Mouse (Mus musculus) MEL (cell line): ENCODE data around the gene Pcdh9. TPM values are rescaled to one million over a fixed set of nuclear protein-coding genes. Genes with fewer than 3 reads are reported as not detected.

Experiments used
- DNase-seq: peaks from one replicate; pipeline ENCODE4 v3.0.0; 2011; ENCODE audit warnings: low read depth, low spot score
- H3K27ac ChIP-seq: 2 replicates; pipeline ENCODE4 v1.5.1; 2012; ENCODE audit warnings: low read depth, mild to moderate bottlenecking, control low read depth, low read length, moderate library complexity; ENCODE audit not compliant: control insufficient read depth
- H3K27me3 ChIP-seq, 2 experiments: fragments of 150-350 bp in 1 of 2; sonication (generic) in 1 of 2; 2 replicates each; pipeline ENCODE4 v1.6.1; 2012; ENCODE audit warnings: low read length in 2 of 2, mild to moderate bottlenecking in 2 of 2, improper control_type of control experiment in 1 of 2, moderate library complexity in 1 of 2; ENCODE audit not compliant: insufficient read depth in 2 of 2, control insufficient read depth in 1 of 2
- H3K36me3 ChIP-seq, 2 experiments: 2 replicates each; pipeline ENCODE4 v1.6.1; 2012 to 2014; ENCODE audit warnings: low read length in 2 of 2, improper control_type of control experiment in 1 of 2, inconsistent platforms in 1 of 2, mild to moderate bottlenecking in 1 of 2; ENCODE audit not compliant: insufficient read depth in 2 of 2, control insufficient read depth in 1 of 2
- H3K4me1 ChIP-seq, 2 experiments: fragments of 150-350 bp in 1 of 2; sonication (generic) in 1 of 2; 2 replicates each; pipeline ENCODE4 v1.6.1; 2012; ENCODE audit warnings: low read length in 2 of 2, improper control_type of control experiment in 1 of 2, mild to moderate bottlenecking in 1 of 2; ENCODE audit not compliant: insufficient read depth in 2 of 2, control insufficient read depth in 1 of 2
- H3K4me3 ChIP-seq, 2 experiments: fragments of 150-350 bp in 1 of 2; sonication (generic) in 1 of 2; 2 replicates each; pipeline ENCODE4 v1.5.1; 2012; ENCODE audit warnings: low read depth in 2 of 2, low read length in 2 of 2, mild to moderate bottlenecking in 2 of 2, moderate library complexity in 2 of 2, control low read depth in 1 of 2, improper control_type of control experiment in 1 of 2; ENCODE audit not compliant: control insufficient read depth in 1 of 2, insufficient read depth in 1 of 2
- H3K79me2 ChIP-seq: 2 replicates; pipeline ENCODE4 v1.6.1; 2012; ENCODE audit warnings: mild to moderate bottlenecking, low read length, moderate library complexity; ENCODE audit not compliant: control insufficient read depth, poor library complexity, insufficient read depth
- H3K9ac ChIP-seq: 2 replicates; pipeline ENCODE4 v1.6.1; 2012; ENCODE audit warnings: low read depth, mild to moderate bottlenecking, control low read depth, low read length, moderate library complexity; ENCODE audit not compliant: control insufficient read depth, poor library complexity, severe bottlenecking
- H3K9me3 ChIP-seq: fragments of 150-350 bp; sonication (generic); replicated peaks from 2 replicates; pipeline ENCODE4 v1.6.1; 2012; ENCODE audit warnings: mild to moderate bottlenecking, low read length, improper control_type of control experiment, moderate library complexity; ENCODE audit not compliant: insufficient read depth
- CHD1 ChIP-seq: IDR thresholded peaks from 2 replicates; pipeline ENCODE4 v1.6.1; 2012; ENCODE audit warnings: low read depth, mild to moderate bottlenecking, inconsistent platforms, low read length, improper control_type of control experiment
- CHD2 ChIP-seq: IDR thresholded peaks from 2 replicates; pipeline ENCODE4 v1.6.1; 2011; ENCODE audit warnings: low read length, improper control_type of control experiment
- CTCF ChIP-seq, 3 experiments: IDR thresholded peaks in 2 of 3; conservative IDR thresholded peaks in 1 of 3; 2 replicates each; pipeline ENCODE4 v1.5.1; 2011 to 2012; ENCODE audit warnings: low read length in 3 of 3, low read depth in 2 of 3, mild to moderate bottlenecking in 2 of 3, improper control_type of control experiment in 1 of 3, inconsistent platforms in 1 of 3, mixed read lengths in 1 of 3, moderate library complexity in 1 of 3; ENCODE audit not compliant: control insufficient read depth in 1 of 3, insufficient read depth in 1 of 3, poor library complexity in 1 of 3, severe bottlenecking in 1 of 3
- EP300 ChIP-seq, 2 experiments: IDR thresholded peaks; 2 replicates each; pipeline ENCODE4 v1.6.1; 2011; ENCODE audit warnings: improper control_type of control experiment in 2 of 2, low read length in 2 of 2, low read depth in 1 of 2, mild to moderate bottlenecking in 1 of 2
- GABPA ChIP-seq: IDR thresholded peaks from 2 replicates; pipeline ENCODE4 v1.6.1; 2012; ENCODE audit warnings: low read depth, mild to moderate bottlenecking, inconsistent platforms, low read length, improper control_type of control experiment, moderate library complexity
- HCFC1 ChIP-seq: IDR thresholded peaks from 2 replicates; pipeline ENCODE4 v1.6.1; 2012; ENCODE audit warnings: low read depth, mild to moderate bottlenecking, inconsistent platforms, low read length, improper control_type of control experiment, moderate library complexity
- JUND ChIP-seq: IDR thresholded peaks from 2 replicates; pipeline ENCODE4 v1.6.1; 2011; ENCODE audit warnings: low read depth, mild to moderate bottlenecking, improper control_type of control experiment, low read length
- KAT2A ChIP-seq: conservative IDR thresholded peaks from 2 replicates; pipeline ENCODE4 v1.6.1; 2012; ENCODE audit warnings: low read depth, low read length, improper control_type of control experiment, inconsistent platforms
- MAFK ChIP-seq: IDR thresholded peaks from 2 replicates; pipeline ENCODE4 v1.6.1; 2011; ENCODE audit warnings: low read depth, mild to moderate bottlenecking, low read length, improper control_type of control experiment, borderline replicate concordance
- MXI1 ChIP-seq: IDR thresholded peaks from 2 replicates; pipeline ENCODE4 v1.6.1; 2011; ENCODE audit warnings: mild to moderate bottlenecking, low read depth, low read length, improper control_type of control experiment
- NELFE ChIP-seq: IDR thresholded peaks from 2 replicates; pipeline ENCODE4 v1.6.1; 2011; ENCODE audit warnings: low read depth, low read length, improper control_type of control experiment
- POLR2A ChIP-seq, 2 experiments: IDR thresholded peaks; 2 replicates each; pipeline ENCODE4 v1.6.1; 2011 to 2012; ENCODE audit warnings: low read length in 2 of 2, mild to moderate bottlenecking in 2 of 2, control low read depth in 1 of 2, improper control_type of control experiment in 1 of 2, low read depth in 1 of 2, moderate library complexity in 1 of 2; ENCODE audit not compliant: control insufficient read depth in 1 of 2, insufficient read depth in 1 of 2, poor library complexity in 1 of 2
- POLR2AphosphoS2 ChIP-seq: IDR thresholded peaks from 2 replicates; pipeline ENCODE4 v1.6.1; 2011; ENCODE audit warnings: low read length, improper control_type of control experiment
- RCOR1 ChIP-seq: IDR thresholded peaks from 2 replicates; pipeline ENCODE4 v1.6.1; 2012; ENCODE audit warnings: low read depth, mild to moderate bottlenecking, inconsistent platforms, low read length, improper control_type of control experiment
- TAL1 ChIP-seq: IDR thresholded peaks from 2 replicates; pipeline ENCODE4 v1.6.1; 2012; ENCODE audit warnings: mild to moderate bottlenecking, inconsistent platforms, low read length, moderate library complexity, mixed read lengths
- TCF12 ChIP-seq: IDR thresholded peaks from 2 replicates; pipeline ENCODE4 v1.6.1; 2014; ENCODE audit warnings: low read depth, mild to moderate bottlenecking, inconsistent platforms, low read length, improper control_type of control experiment, moderate library complexity
- USF2 ChIP-seq, 2 experiments: IDR thresholded peaks; 2 replicates each; pipeline ENCODE4 v1.6.1; 2011 to 2012; ENCODE audit warnings: improper control_type of control experiment in 2 of 2, low read length in 2 of 2, borderline replicate concordance in 1 of 2, inconsistent platforms in 1 of 2, low read depth in 1 of 2, mild to moderate bottlenecking in 1 of 2; ENCODE audit not compliant: insufficient read depth in 1 of 2
- ZKSCAN1 ChIP-seq: IDR thresholded peaks from 2 replicates; pipeline ENCODE4 v1.6.1; 2012; ENCODE audit warnings: low read depth, mild to moderate bottlenecking, inconsistent platforms, low read length, improper control_type of control experiment, moderate library complexity
- ZNF384 ChIP-seq: IDR thresholded peaks from 2 replicates; pipeline ENCODE4 v1.6.1; 2012; ENCODE audit warnings: low read depth, mild to moderate bottlenecking, inconsistent platforms, low read length, improper control_type of control experiment
- polyA plus RNA-seq, 2 experiments: library from polyadenylated mRNA; stranded (reverse) in 1 of 2; unstranded in 1 of 2; fragments of >175 nt in 1 of 2; fragments of >200 nt in 1 of 2; gene quantifications; 2 replicates each; pipeline versions ENCODE4 v1.2.1 to v1.2.4; 2012; ENCODE audit warnings: low replicate concordance in 2 of 2, low read depth in 1 of 2; ENCODE audit not compliant: insufficient read length in 2 of 2, insufficient read depth in 1 of 2, missing spikeins in 1 of 2
- total RNA-seq: library from RNA; depleted of rRNA; stranded (reverse); fragments of 300-350 nt; gene quantifications from 2 replicates; pipeline ENCODE4 v1.2.3, GENCODE M21; 2012

Pcdh9 gene
- total and polyA plus RNA-seq, 3 experiments: not detected

- Histone ChIP-seq H3K4me3 (no peak overlapping the region), H3K79me2 (no peaks in the 10 kb centered on the region), H3K27me3 (no peaks in the 10 kb centered on the region), H3K4me1 (no peaks in the 10 kb centered on the region), H3K36me3 (no peaks in the 10 kb centered on the region), H3K9me3 (no peaks in the 10 kb centered on the region), H3K9ac (no peak overlapping the region), H3K27ac (no peak overlapping the region)
- no peak for TF ChIP-seq CTCF (IDR thresholded peaks at IDR 0.05 in 2 of 3, conservative IDR thresholded peaks at IDR 0.05 in 1 of 3; ENCODE audit: control insufficient read depth in 1 of 3, insufficient read depth in 1 of 3, low read depth in 2 of 3, low read length in 3 of 3, poor library complexity in 1 of 3, severe bottlenecking in 1 of 3)
- no peak for TF ChIP-seq CHD1
- no peak for TF ChIP-seq RCOR1
- no peak for TF ChIP-seq CHD2
- no peak for TF ChIP-seq MXI1
- no peak for TF ChIP-seq TCF12
- no peak for TF ChIP-seq HCFC1
- TF ChIP-seq KAT2A: no peak
- no peak for TF ChIP-seq ZNF384
- no peak for DNase-seq
Measured at GRCm38 (mm10) chr14:93534928-93535327, 355.6 kb downstream of the Pcdh9 start.

- TF ChIP-seq GABPA: no peak
- no peak for TF ChIP-seq POLR2AphosphoS2
- no peak for TF ChIP-seq KAT2A
- TF ChIP-seq MAFK: no peak
- TF ChIP-seq EP300 (IDR thresholded peaks at IDR 0.05; ENCODE audit: low read depth in 1 of 2, low read length in 2 of 2): no peak
- TF ChIP-seq ZKSCAN1: no peak
- TF ChIP-seq USF2 (IDR thresholded peaks at IDR 0.05; ENCODE audit: borderline replicate concordance in 1 of 2, insufficient read depth in 1 of 2, low read depth in 1 of 2, low read length in 2 of 2): no peak
- no peak for TF ChIP-seq TAL1
- no peak for TF ChIP-seq RCOR1
- TF ChIP-seq JUND: no peak
- TF ChIP-seq NELFE: no peak
- no peak for TF ChIP-seq POLR2A (IDR thresholded peaks at IDR 0.05; ENCODE audit: control insufficient read depth in 1 of 2, insufficient read depth in 1 of 2, low read depth in 1 of 2, low read length in 2 of 2, poor library complexity in 1 of 2)
- Histone ChIP-seq H3K27ac (no peak overlapping the region), H3K27me3 (no peaks in the 10 kb centered on the region), H3K4me1 (no peaks in the 10 kb centered on the region), H3K36me3 (no peaks in the 10 kb centered on the region), H3K9ac (no peak overlapping the region), H3K79me2 (no peaks in the 10 kb centered on the region), H3K4me3 (no peak overlapping the region), H3K9me3 (no peaks in the 10 kb centered on the region)
- DNase-seq: no peak
Measured at GRCm38 (mm10) chr14:93523430-93523829, 367.0 kb downstream of the Pcdh9 start.
